Mouse (Mus musculus) spleen, adult 2 months (tissue): Measurements from ENCODE around the gene Lman2.

Experiments used
- CTCF ChIP-seq: fragments of 200-500 bp; IDR thresholded peaks from 2 replicates; pipeline ENCODE4 v1.5.1; 2011; ENCODE audit warnings: mild to moderate bottlenecking, inconsistent platforms; ENCODE audit not compliant: insufficient read depth, insufficient read length, insufficient replicate concordance; ENCODE audit errors: extremely low read depth
- POLR2A ChIP-seq: fragments of 200-500 bp; IDR thresholded peaks from 2 replicates; pipeline ENCODE4 v1.6.1; 2011; ENCODE audit warnings: low read depth, low read length, inconsistent platforms

DNA sequence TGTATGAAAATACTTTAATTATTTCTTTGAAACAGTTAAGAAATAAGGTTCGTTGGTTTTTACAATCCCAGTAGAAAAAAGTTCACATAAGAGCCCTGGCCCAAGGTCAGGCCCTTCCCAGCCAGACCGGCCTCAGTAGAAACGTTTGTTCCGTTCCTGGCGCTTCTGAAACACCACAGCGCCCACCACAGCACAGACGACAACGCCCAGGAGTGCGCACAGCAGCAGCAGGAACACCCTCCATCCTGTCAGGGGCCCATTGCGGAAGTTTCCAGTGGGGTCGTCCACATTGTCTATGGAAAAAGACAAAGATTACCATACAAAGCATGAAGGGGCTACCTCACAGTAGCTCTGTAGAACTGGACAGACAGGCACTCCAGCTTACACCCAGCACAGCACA lies 15.8 kb downstream of the Lman2 start:
- no peak for TF ChIP-seq CTCF
- no peak for TF ChIP-seq POLR2A
